Mouse (Mus musculus) stomach, embryonic 14.5 days (tissue): Measurements from ENCODE around the gene Gmds. TPM values are rescaled to one million over a fixed set of nuclear protein-coding genes. Genes with fewer than 3 reads are reported as not detected.

Source experiments
- ATAC-seq: fragments of 200-750 bp; cut with Nextera tagmentation; 2 replicates; pipeline ENCODE4 v1.8.0; 2017; ENCODE audit warnings: low read depth, moderate TSS enrichment; ENCODE audit not compliant: insufficient number of reproducible peaks, insufficient read depth, low FRiP score
- H3K27ac ChIP-seq: fragments of 300-500 bp; sonication (generic); 2 replicates; pipeline ENCODE4 v1.5.1; 2014; ENCODE audit warnings: mild to moderate bottlenecking, low read length, moderate library complexity, mixed read lengths
- H3K27me3 ChIP-seq: fragments of 300-500 bp; sonication (generic); 2 replicates; pipeline ENCODE4 v1.6.1; 2014; ENCODE audit warnings: low read length, control low read depth, mixed read lengths; ENCODE audit not compliant: control insufficient read depth, insufficient read depth
- H3K36me3 ChIP-seq: fragments of 300-500 bp; sonication (generic); 2 replicates; pipeline ENCODE4 v1.6.1; 2014; ENCODE audit warnings: mild to moderate bottlenecking, control low read depth, low read length, moderate library complexity, mixed read lengths; ENCODE audit not compliant: control insufficient read depth, insufficient read depth
- H3K4me1 ChIP-seq: fragments of 300-500 bp; sonication (generic); 2 replicates; pipeline ENCODE4 v1.6.1; 2014; ENCODE audit warnings: low read length, control low read depth, mixed read lengths; ENCODE audit not compliant: control insufficient read depth, insufficient read depth
- H3K4me2 ChIP-seq: fragments of 300-500 bp; sonication (generic); replicated peaks from 2 replicates; pipeline ENCODE4 v1.6.1; 2014; ENCODE audit warnings: low read depth, low read length, control low read depth
- H3K4me3 ChIP-seq: fragments of 300-500 bp; sonication (generic); 2 replicates; pipeline ENCODE4 v1.5.1; 2014; ENCODE audit warnings: low read depth, low read length, control low read depth
- H3K9ac ChIP-seq: fragments of 300-500 bp; sonication (generic); replicated peaks from 2 replicates; pipeline ENCODE4 v1.6.1; 2014; ENCODE audit warnings: low read depth, mild to moderate bottlenecking, control low read depth, low read length, moderate library complexity, mixed read lengths
- H3K9me3 ChIP-seq: fragments of 300-500 bp; sonication (generic); 2 replicates; pipeline ENCODE4 v1.6.1; 2016; ENCODE audit warnings: low read depth, low read length, control low read depth; ENCODE audit not compliant: control insufficient read depth
- WGBS: fragments of 180-500 bp; shearing (Covaris S2); extraction: QIAGEN DNeasy Blood & Tissue Kit; methylation state at CpG from one replicate; pipeline ENCODE4 v1.1.7; 2014; 5-methylcytosine and 5-hydroxymethylcytosine counted together
- polyA plus RNA-seq: library from polyadenylated mRNA; unstranded; fragments of >200 nt; fragmentation: Nextera tagmentation; extraction: Ambion mirVana; gene quantifications from 2 replicates; pipeline ENCODE4 v1.2.1, GENCODE M21; 2014

The Gmds gene
- polyA plus RNA-seq, 1 experiment from 2014 or later = 47.8 TPM

DNA sequence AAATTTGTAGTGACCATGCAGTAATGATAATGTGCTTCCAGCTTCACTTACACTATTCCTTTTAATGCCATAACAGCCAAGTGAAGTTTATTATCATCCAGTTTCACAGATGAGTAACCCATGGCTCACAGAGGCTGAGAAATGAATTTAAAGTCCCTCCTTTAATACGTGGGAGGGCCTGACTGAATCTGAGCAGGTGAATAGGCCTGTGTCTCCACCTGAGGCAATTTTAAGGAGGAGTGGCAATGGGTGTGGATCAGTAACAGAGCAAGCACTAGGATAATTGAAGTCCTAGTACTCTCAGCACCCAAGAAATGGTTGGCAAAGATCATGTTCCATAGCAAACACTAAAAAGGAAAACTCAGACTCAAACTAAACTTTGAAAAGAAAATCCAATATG is 223.1 kb downstream of the Gmds start:
- H3K4me1 ChIP-seq = no peaks in the 10 kb centered on the region
- H3K9ac ChIP-seq = no peak overlapping the region
- no peak for ATAC-seq
- no peak overlapping the region for H3K4me3 ChIP-seq
- H3K27me3 ChIP-seq = no peaks in the 10 kb centered on the region
- 59% methylated on average over 1 of the region's 1 CpGs for whole genome bisulfite sequencing
- no peaks in the 10 kb centered on the region for H3K9me3 ChIP-seq
- no peak overlapping the region for H3K27ac ChIP-seq
- H3K4me2 ChIP-seq = no peak overlapping the region
- H3K36me3 ChIP-seq = no peaks in the 10 kb centered on the region

DNA sequence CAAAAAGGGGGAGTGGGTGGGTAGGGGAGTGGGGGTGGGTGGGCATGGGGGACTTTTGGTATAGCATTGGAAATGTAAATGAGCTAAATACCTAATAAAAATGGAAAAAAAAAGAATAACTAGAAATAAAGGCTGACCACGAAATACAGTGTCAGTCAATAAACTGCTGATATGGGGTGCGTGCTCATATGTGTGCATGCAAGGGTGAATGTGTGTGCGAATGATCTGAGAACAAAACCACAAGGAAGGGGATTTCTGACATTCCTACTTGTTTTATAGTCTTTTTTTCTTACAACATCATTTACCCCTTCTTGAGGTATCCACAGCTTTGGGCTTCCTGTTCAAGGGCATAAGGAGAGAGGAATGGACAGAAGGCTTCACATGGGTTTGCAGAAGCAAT is 224.7 kb downstream of the Gmds start:
- H3K4me1 ChIP-seq = no peaks in the 10 kb centered on the region
- no peaks in the 10 kb centered on the region for H3K36me3 ChIP-seq
- 92% methylated on average over 3 of the region's 3 CpGs for WGBS
- H3K9me3 ChIP-seq = no peaks in the 10 kb centered on the region
- no peak for ATAC-seq
- H3K4me2 ChIP-seq = no peak overlapping the region
- no peak overlapping the region for H3K9ac ChIP-seq
- H3K4me3 ChIP-seq = no peak overlapping the region
- H3K27me3 ChIP-seq = no peaks in the 10 kb centered on the region
- H3K27ac ChIP-seq = no peak overlapping the region

DNA sequence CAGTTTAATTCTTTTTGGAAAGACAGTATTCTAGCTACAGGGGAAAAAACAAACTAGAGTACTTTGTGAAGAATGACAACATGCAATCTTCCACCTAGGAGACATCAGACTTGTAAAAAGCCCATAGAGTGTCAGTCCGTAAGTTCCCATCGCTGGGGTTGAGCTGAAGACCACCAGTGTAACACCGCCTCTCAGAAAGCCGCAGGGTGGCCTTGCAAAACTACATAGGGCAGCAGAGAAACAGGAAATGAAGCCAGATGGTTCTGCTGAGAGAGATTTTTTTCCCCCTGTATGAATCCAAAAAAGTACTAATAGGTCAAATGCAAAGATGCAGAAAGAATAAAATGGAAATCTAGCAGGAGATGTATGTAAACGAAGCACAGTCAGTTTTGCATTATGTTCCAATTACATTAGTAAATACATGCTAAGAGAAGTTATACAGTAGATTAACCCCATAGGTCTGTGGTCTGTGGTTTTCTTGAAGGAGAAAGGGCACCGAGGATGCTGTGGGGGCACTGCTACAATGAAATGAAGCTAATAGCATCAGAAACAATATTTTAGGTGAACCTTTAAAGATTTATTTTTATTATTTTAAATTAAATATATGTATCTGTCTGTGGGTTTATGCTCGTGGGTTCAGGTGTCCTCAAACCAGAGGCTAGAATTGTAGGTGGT is 250.1 kb downstream of the Gmds start:
- no peak overlapping the region for H3K27ac ChIP-seq
- ATAC-seq = no peak
- H3K4me3 ChIP-seq = no peak overlapping the region
- no peak overlapping the region for H3K9ac ChIP-seq
- H3K9me3 ChIP-seq = no peaks in the 10 kb centered on the region
- no peaks in the 10 kb centered on the region for H3K4me1 ChIP-seq
- no peaks in the 10 kb centered on the region for H3K36me3 ChIP-seq
- 70% methylated on average over 7 of the region's 7 CpGs for WGBS
- H3K4me2 ChIP-seq = no peak overlapping the region
- H3K27me3 ChIP-seq = no peaks in the 10 kb centered on the region

DNA sequence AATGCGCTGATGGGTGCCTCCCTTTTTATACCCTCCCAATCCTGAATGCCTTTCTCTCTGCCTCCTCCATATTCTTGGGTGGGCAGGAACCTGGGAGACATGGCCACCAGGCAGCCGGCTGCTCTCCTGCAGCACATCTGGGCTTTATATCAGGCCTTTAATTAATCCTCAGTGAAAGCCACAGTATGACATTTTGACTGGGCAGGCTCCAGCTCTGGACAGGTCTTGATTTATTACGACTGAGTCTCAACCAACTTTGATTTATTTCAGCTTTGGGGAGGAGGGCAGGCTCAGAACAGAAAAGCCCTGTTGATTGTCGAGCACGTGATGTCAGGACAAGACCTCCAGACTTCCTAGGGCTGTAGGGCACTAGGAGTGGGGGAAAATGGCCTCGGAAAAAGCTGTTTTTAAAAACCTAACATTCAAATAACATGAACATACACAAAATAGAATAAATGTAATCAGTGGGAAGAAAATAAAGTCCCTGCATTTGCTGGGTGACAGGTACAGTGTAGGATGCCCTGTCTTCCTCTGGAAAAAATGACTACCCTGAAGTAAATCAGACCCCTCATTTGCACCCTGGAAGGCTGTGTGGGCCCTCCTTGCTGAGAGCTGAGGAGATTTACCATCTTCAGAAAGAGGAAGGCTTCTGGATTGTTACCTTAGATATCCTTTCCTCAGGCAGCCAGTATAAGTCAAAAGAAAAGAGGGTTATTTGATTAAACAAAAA is 257.9 kb downstream of the Gmds start:
- Histone ChIP-seq H3K4me1 (no peaks in the 10 kb centered on the region), H3K4me2 (no peak overlapping the region), H3K27ac (no peak overlapping the region), H3K36me3 (no peaks in the 10 kb centered on the region), H3K9me3 (no peaks in the 10 kb centered on the region), H3K4me3 (no peak overlapping the region), H3K27me3 (no peaks in the 10 kb centered on the region), H3K9ac (no peak overlapping the region)
- ATAC-seq = peak; percentile 14; the same call in 1 of the 2 replicates
- WGBS = 31% methylated on average over 6 of the region's 6 CpGs

DNA sequence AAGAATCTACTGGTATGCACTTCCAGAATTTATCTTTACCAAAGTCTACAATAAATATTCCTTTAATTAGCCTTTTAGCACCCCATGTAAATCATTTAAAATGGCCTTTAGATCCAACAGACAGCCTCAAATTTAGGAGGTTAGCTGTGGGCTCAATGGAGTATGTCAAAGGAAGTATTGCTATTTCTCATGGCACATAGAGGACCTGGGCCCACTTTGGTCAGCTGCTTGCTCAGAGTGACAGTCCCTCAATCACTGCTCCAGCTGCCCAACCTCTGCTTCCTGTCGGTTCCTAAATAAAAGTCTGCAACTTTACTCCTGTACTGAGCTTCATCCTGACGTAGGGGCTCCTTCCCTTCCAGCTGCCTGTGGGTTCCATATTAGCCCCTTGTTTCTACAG is 264.9 kb downstream of the Gmds start:
- H3K27me3 ChIP-seq = no peaks in the 10 kb centered on the region
- no peak overlapping the region for H3K9ac ChIP-seq
- no peaks in the 10 kb centered on the region for H3K36me3 ChIP-seq
- no peak overlapping the region for H3K27ac ChIP-seq
- WGBS = 70% methylated on average over 2 of the region's 2 CpGs
- no peaks in the 10 kb centered on the region for H3K4me1 ChIP-seq
- H3K4me2 ChIP-seq = no peak overlapping the region
- no peak overlapping the region for H3K4me3 ChIP-seq
- ATAC-seq = no peak
- no peaks in the 10 kb centered on the region for H3K9me3 ChIP-seq

DNA sequence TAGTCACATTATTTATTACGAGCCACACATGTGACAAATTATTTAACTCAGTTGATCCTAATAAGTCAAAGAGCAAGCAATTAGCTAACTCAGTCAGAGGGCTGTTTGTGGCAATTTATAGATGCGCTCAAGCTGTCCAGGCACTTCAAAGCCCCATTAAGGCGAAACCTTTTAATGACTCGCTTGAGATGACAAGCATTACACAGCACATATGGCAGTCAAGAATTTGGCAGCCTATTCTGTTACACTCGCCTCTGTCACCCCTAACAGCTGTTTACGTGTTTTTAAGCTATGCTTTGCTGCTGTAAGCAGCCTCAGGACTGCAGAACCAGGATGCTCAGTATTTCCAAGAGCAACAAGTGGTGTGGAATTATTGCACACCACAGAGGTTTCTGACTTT is 283.2 kb downstream of the Gmds start:
- Histone ChIP-seq H3K9me3 (no peaks in the 10 kb centered on the region), H3K27me3 (no peaks in the 10 kb centered on the region), H3K4me3 (no peak overlapping the region), H3K9ac (no peak overlapping the region), H3K4me1 (no peaks in the 10 kb centered on the region), H3K27ac (no peak overlapping the region), H3K36me3 (no peaks in the 10 kb centered on the region), H3K4me2 (no peak overlapping the region)
- WGBS = 44% methylated on average over 6 of the region's 6 CpGs
- peak; percentile 42; the same call in 1 of the 2 replicates for ATAC-seq

DNA sequence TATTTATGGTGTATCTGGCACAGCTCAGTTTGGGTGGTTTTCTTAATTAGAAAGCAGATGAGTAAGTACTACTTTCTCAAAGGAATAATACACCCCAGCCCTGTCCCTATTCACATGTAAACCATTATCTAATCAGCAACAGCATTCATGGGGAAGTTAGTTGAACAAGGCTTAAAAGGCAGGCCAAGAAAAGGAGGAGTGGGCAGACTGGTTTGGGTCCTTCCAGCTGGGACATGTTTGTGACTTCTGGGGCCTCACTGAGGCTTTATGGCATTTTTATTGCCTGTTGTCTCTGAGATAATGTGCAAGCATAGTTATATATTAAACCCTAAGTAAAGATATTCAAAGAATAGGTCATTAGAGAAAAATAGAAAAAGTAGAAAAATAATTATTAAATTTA is 285.0 kb downstream of the Gmds start:
- H3K9me3 ChIP-seq = no peaks in the 10 kb centered on the region
- no peak overlapping the region for H3K27ac ChIP-seq
- H3K4me1 ChIP-seq = no peaks in the 10 kb centered on the region
- no peak overlapping the region for H3K4me3 ChIP-seq
- no peak overlapping the region for H3K9ac ChIP-seq
- no peak overlapping the region for H3K4me2 ChIP-seq
- no peak for ATAC-seq
- H3K27me3 ChIP-seq = no peaks in the 10 kb centered on the region
- no peaks in the 10 kb centered on the region for H3K36me3 ChIP-seq

DNA sequence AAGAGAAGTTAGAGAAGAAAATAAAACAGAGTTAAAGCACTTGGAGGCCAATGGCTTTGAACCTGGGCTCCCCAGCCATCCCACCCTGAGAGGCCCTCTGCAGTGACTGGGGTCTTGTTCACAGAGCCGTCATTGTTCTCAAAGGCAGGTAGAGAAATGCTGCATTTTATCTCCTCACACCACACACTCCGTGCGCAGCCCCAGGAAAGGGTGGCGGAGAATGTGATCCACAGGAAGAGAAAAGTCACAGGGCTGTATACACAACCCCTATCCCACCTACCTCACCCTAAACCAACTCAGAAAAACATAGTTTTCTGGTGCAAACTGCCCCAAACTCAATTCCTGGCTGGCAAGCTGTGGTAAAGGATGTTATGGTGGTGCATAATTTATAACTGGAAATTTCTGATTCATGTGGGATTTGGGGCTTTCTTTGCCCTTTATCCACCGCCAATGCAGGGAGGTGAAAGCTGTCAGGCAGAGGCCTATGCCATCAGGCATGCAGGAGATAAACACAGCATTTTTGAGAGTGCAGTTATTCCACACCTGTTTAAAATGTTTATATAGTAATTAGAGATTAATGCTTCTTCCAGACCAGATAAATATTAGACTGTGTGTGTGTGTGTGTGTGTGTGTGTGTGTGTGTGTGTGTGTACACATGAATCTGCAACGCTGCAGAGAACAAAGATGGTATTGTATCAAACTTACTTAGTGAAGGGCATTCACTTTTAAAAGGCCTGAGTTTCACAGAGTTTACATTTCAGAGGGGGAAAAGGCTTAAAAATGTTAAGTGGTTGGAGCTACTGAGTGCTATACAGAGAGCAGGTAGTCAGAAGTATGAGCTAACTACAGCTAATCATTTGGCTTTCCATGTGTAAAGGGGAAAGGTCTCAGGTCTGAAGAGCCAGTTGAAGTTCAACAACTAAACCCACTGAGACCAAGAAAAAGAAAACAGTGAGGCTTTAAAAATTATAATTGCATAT is 290.3 kb downstream of the Gmds start:
- no peaks in the 10 kb centered on the region for H3K9me3 ChIP-seq
- WGBS = 35% methylated on average over 6 of the region's 6 CpGs
- peak; percentile 61 for ATAC-seq
- peaks cover 1% of the 10 kb centered on the region; the same call in 1 of the 2 replicates for H3K4me1 ChIP-seq
- H3K4me3 ChIP-seq = no peak overlapping the region
- H3K9ac ChIP-seq = no peak overlapping the region
- H3K27ac ChIP-seq = peak overlapping the region; percentile 21; the same call in 1 of the 2 replicates
- no peaks in the 10 kb centered on the region for H3K36me3 ChIP-seq
- no peak overlapping the region for H3K4me2 ChIP-seq
- no peaks in the 10 kb centered on the region for H3K27me3 ChIP-seq
